Mouse (Mus musculus): ENCODE data around the gene Atp2c2. TPM values are rescaled to one million over a fixed set of nuclear protein-coding genes. Genes with fewer than 3 reads are reported as not detected.

Gene Atp2c2
- total and polyA plus RNA-seq, 3 experiments: 0.27 to 0.58 TPM; not detected in 1

DNA sequence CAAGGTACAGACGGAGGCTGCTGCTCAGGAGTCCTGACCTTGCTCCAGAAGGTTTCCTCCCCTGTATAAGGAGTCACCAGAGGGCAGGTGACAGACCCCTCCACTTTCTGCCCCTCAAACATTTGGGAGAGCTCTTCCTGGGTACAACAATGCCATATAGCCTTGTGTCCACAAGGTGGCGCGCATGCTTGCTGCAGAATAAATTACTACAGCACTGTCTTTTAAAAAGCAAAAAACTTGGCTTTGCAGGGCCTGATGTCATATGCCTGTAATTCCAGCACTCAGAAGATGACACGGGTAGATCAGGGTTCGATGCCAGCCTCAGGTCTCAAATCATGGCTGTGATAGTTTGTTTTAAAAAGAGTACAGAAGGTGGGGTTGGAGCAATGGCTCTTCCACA, 82.9 kb downstream of the Atp2c2 start (continued):
- TF ChIP-seq ZC3H11A (IDR thresholded peaks at IDR 0.05; ENCODE audit: low read depth, low read length) (peak; percentile 100), SMC3 (IDR thresholded peaks at IDR 0.05; ENCODE audit: low read depth, low read length) (peak; percentile 100)

DNA sequence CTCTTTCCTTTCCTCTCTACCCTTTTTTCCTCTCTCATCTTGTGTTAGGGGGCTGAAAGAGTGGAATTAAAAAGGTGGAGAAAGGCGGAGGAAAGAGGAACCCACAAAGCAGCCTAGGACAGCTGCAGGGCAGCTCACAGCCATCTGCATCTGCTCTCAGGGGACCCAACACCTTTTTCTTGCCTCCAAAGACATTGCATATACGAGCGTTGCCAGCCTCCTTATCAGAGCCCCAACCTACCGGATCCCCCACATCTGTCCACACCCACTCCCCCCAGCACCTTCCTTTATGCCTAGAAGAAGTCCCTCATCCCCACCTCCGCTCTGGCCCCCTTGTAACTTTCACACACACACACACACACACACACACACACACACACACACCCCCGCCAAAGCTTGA, 83.8 kb downstream of the Atp2c2 start:
- peak; percentile 29 for DNase-seq (ENCODE audit: low read depth, low spot score)
- TF ChIP-seq TCF12 (IDR thresholded peaks at IDR 0.05; ENCODE audit: low read depth, low read length) (no peak), KAT2A (conservative IDR thresholded peaks at IDR 0.05; ENCODE audit: low read depth, low read length) (no peak), ZNF384 (IDR thresholded peaks at IDR 0.05; ENCODE audit: low read depth, low read length) (no peak), CHD2 (IDR thresholded peaks at IDR 0.05; ENCODE audit: low read length) (no peak), UBTF (IDR thresholded peaks at IDR 0.05; ENCODE audit: borderline replicate concordance, insufficient read depth, low read depth, low read length) (no peak), ZMIZ1 (IDR thresholded peaks at IDR 0.05; ENCODE audit: low read depth, low read length) (no peak), GABPA (IDR thresholded peaks at IDR 0.05; ENCODE audit: low read depth, low read length) (no peak), JUND (IDR thresholded peaks at IDR 0.05; ENCODE audit: low read depth, low read length) (no peak), MXI1 (IDR thresholded peaks at IDR 0.05; ENCODE audit: low read depth, low read length) (0 out of 2 replicates have a peak, but pooled peaks have one; percentile 21)
- H3K4me3 ChIP-seq (ENCODE audit: control insufficient read depth in 1 of 2, insufficient read depth in 1 of 2, low read depth in 2 of 2, low read length in 2 of 2): no peak overlapping the region
- H3K9ac ChIP-seq (ENCODE audit: control insufficient read depth, low read depth, low read length, poor library complexity, severe bottlenecking): peak overlapping the region; percentile 31; the same call in 1 of the 2 replicates
- H3K27me3 ChIP-seq (ENCODE audit: control insufficient read depth in 1 of 2, insufficient read depth in 2 of 2, low read length in 2 of 2): no peaks in the 10 kb centered on the region
- H3K36me3 ChIP-seq (ENCODE audit: control insufficient read depth in 1 of 2, insufficient read depth in 2 of 2, low read length in 2 of 2): peaks cover 0 to 9% of the 10 kb centered on the region in 2 experiments; a peak in 2 of 4 replicates
- H3K9me3 ChIP-seq (replicated peaks; ENCODE audit: insufficient read depth, low read length): no peaks in the 10 kb centered on the region
- no peak overlapping the region; the same call in 1 of the 2 replicates for H3K27ac ChIP-seq (ENCODE audit: control insufficient read depth, low read depth, low read length)
- no peaks in the 10 kb centered on the region for H3K79me2 ChIP-seq (ENCODE audit: control insufficient read depth, insufficient read depth, low read length, poor library complexity)
- H3K4me1 ChIP-seq (ENCODE audit: control insufficient read depth in 1 of 2, insufficient read depth in 2 of 2, low read length in 2 of 2): peaks cover 8 to 36% of the 10 kb centered on the region in 2 experiments

DNA sequence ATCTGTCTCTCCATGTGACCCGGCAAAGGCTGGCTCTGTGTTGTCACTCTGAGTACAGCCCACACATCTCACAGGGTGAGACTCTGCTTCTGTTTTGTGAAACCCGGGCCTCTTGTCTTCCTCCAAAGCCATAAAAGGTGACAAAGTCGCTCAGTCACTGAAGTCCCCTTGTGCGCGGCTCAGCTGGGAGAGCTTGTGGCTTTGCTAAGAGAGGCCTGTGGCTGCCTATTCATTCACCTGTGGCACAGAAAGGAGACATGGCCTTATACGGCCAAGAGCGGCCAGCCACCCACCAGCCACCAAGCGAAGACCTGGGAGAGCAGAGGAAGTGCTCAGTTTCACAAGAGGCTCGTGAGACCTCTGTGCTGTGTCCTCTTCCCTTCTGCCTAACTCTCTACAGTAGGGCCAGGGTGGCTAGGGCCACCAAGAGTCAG, 84.3 kb downstream of the Atp2c2 start:
- H3K4me3 ChIP-seq (ENCODE audit: control insufficient read depth in 1 of 2, insufficient read depth in 1 of 2, low read depth in 2 of 2, low read length in 2 of 2): no peak overlapping the region
- no peaks in the 10 kb centered on the region for H3K79me2 ChIP-seq (ENCODE audit: control insufficient read depth, insufficient read depth, low read length, poor library complexity)
- peaks cover 0 to 9% of the 10 kb centered on the region in 2 experiments; a peak in 2 of 4 replicates for H3K36me3 ChIP-seq (ENCODE audit: control insufficient read depth in 1 of 2, insufficient read depth in 2 of 2, low read length in 2 of 2)
- DNase-seq (ENCODE audit: low read depth, low spot score): peak; percentile 23
- peaks cover 8 to 32% of the 10 kb centered on the region in 2 experiments for H3K4me1 ChIP-seq (ENCODE audit: control insufficient read depth in 1 of 2, insufficient read depth in 2 of 2, low read length in 2 of 2)
- no peaks in the 10 kb centered on the region for H3K9me3 ChIP-seq (replicated peaks; ENCODE audit: insufficient read depth, low read length)
- no peaks in the 10 kb centered on the region for H3K27me3 ChIP-seq (ENCODE audit: control insufficient read depth in 1 of 2, insufficient read depth in 2 of 2, low read length in 2 of 2)
- TF ChIP-seq E2F4 (IDR thresholded peaks at IDR 0.05; ENCODE audit: borderline replicate concordance, low read depth, low read length) (no peak), HCFC1 (IDR thresholded peaks at IDR 0.05; ENCODE audit: low read depth, low read length) (no peak), KAT2A (conservative IDR thresholded peaks at IDR 0.05; ENCODE audit: low read depth, low read length) (no peak), EP300 (IDR thresholded peaks at IDR 0.05; ENCODE audit: low read depth in 1 of 2, low read length in 2 of 2) (no peak), CTCF (IDR thresholded peaks at IDR 0.05 in 2 of 3, conservative IDR thresholded peaks at IDR 0.05 in 1 of 3; ENCODE audit: control insufficient read depth in 1 of 3, insufficient read depth in 1 of 3, low read depth in 2 of 3, low read length in 3 of 3, poor library complexity in 1 of 3, severe bottlenecking in 1 of 3) (no peak), GATA1 (IDR thresholded peaks at IDR 0.05; ENCODE audit: low read depth, low read length) (no peak), USF2 (IDR thresholded peaks at IDR 0.05; ENCODE audit: borderline replicate concordance in 1 of 2, insufficient read depth in 1 of 2, low read depth in 1 of 2, low read length in 2 of 2) (no peak), MXI1 (IDR thresholded peaks at IDR 0.05; ENCODE audit: low read depth, low read length) (no peak), USF1 (IDR thresholded peaks at IDR 0.05; ENCODE audit: low read depth, low read length) (no peak), MYC (IDR thresholded peaks at IDR 0.05; ENCODE audit: low read depth, low read length) (no peak), JUND (IDR thresholded peaks at IDR 0.05; ENCODE audit: low read depth, low read length) (no peak), RAD21 (IDR thresholded peaks at IDR 0.05; ENCODE audit: low read depth, low read length) (no peak), TCF12 (IDR thresholded peaks at IDR 0.05; ENCODE audit: low read depth, low read length) (no peak), TAL1 (IDR thresholded peaks at IDR 0.05; ENCODE audit: low read length) (no peak), CHD2 (IDR thresholded peaks at IDR 0.05; ENCODE audit: low read length) (no peak)
- no peak overlapping the region for H3K27ac ChIP-seq (ENCODE audit: control insufficient read depth, low read depth, low read length)
- peak overlapping the region; percentile 1; the same call in 1 of the 2 replicates for H3K9ac ChIP-seq (ENCODE audit: control insufficient read depth, low read depth, low read length, poor library complexity, severe bottlenecking)
